Mouse (Mus musculus): ENCODE data around the gene Ddhd1.

Ddhd1 gene

DNA sequence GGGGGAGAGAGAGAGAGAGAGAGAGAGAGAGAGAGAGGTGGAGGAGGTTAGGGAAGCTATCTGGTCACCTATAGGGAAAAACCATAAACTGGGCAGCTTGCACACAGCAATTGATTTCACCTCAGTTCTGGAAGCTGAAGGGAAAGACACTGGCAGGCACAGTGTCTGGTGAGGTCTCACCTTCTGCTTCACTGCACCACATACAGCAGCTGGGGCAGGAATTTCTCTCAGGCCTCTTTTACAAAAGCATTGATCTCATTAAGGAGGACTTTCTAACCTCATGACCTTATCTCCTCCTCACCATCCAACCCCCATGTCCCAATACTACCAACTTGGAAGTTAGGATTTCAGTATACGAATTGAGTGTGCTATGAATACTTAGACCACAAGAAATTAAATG is 13.2 kb downstream of the Ddhd1 start:
- no peak for DNase-seq (ENCODE audit: low read depth, low spot score)

- DNase-seq (ENCODE audit: low read depth, low spot score), result no peak
These were observed 13.7 kb downstream of the Ddhd1 start for GRCm38 (mm10) chr14:45644202-45644601.

DNA sequence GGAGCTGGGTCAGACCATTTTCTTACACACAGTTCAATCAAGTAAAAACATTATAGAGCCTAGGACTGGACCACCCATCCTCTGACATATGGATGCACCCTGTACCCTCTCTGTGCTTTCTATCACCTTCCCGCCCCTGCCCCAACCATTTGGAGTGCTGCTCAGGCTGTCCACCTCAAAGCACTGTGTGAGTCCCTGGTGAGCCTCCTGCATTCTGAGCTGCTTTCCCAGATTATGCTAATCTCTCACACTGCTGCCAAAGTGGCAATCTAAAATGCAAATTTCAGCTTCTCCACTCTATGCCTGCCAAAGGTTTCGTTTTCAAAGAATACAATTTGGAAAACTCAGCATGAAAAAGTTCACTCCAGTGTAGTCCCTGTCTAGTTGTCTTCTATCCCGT is 14.5 kb downstream of the Ddhd1 start:
- no peak for DNase-seq (ENCODE audit: low read depth, low spot score)

- no peak for DNase-seq (ENCODE audit: low read depth, low spot score)
These were observed 15.1 kb downstream of the Ddhd1 start for GRCm38 (mm10) chr14:45642795-45643194.

DNA sequence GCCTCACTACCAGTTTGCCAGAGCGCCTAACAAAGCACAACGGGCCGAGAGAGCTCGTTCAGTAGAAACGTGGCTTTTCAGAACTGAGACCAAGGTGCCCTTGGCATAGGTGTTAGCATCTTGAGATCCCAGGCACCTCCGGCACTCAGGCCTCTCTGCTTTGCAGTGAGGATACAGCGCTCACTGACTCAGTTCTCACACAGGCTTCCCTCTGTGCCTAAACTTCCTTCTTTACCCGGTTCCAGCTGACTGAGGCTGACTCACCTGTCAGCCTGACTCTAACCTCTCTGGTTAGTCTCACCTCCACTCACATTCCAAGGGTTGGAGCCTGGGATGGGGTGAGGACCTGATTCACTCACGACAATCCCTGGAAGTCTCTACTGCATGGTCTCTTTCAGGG is 15.7 kb downstream of the Ddhd1 start:
- no peak for DNase-seq (ENCODE audit: low read depth, low spot score)

- no peak for DNase-seq (ENCODE audit: low read depth, low spot score)
These were observed 19.2 kb downstream of the Ddhd1 start for GRCm38 (mm10) chr14:45638717-45639116.

- no peak for DNase-seq (ENCODE audit: low read depth, low spot score)
These were observed 22.4 kb downstream of the Ddhd1 start for GRCm38 (mm10) chr14:45635496-45635895.

DNA sequence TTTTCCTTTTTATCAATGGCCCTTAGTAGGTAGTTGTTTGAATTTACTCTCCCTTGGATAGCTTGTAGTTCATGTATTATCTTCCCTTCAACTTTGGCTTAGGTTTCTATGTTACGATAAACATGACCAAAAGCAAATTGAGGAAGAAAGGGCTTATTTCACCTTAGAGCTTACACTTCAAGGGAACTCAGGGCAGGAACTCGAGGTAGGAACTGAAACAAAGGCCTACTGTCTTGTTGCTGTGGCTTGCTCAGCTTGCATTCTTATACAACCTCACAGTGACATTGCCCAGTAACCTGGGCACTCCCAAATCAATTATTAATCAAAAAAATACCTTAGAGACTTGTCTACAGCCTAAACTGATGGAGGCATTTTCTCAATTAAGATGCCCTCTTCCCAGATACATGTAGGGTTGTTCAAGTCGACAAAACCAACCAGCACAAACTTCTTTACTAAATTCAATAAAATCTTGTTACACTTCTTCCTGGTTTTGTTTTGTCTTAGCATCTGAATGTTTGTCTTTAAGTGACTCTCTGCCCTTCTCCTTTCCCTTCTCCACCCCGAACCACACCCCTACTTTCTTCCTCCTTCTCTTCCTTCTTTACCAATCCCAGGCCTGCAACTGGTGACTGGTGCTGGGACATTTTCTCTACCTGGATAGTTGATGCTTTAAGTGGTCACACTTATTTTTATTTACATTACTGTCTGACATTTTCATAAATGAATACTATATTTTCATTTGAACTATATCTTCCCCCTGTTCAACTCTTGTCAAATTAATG is 25.0 kb downstream of the Ddhd1 start:
- no peak for DNase-seq (ENCODE audit: low read depth, low spot score)

DNA sequence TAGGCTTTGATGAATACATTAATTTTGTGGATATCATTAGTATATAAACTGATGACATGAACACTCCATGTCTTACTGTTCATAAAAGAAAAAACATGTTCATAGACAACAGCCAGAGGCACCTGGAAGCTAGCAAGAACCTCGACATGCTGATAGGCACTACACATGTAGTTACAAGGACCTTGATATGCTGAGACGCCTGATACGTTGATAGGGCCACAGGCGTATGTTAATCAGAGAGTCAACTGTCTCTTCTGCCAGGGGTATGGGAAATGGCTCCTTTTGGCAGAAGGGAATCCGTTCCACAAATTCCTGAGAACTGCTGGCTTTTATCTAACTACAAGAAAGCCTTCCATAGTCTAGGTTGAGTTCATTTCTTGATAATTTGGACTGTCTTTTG is 27.4 kb downstream of the Ddhd1 start:
- no peak for DNase-seq (ENCODE audit: low read depth, low spot score)

- DNase-seq (ENCODE audit: low read depth, low spot score), result no peak
These were observed 28.0 kb downstream of the Ddhd1 start for GRCm38 (mm10) chr14:45629938-45630337.

DNA sequence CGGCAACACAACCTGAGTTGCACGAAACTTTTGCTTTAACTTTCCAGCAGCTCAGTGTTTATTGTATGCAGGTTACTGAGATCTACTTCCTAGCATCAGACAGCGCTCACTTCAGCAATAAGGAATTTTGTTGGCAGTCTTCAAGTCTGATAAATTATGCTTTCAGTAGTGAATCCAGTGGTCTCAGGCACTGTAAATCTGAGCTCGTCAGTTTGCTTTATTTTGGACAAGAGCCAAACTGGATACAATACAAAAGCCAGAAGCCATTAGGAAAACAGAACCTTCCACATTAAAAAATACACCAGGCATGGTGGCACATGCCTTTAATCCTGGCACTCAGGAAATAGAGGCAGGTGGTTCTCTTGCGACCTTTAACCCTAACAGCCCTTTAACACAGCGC is 39.6 kb downstream of the Ddhd1 start:
- DNase-seq (ENCODE audit: low read depth, low spot score), result no peak

- DNase-seq (ENCODE audit: low read depth, low spot score), result no peak
These were observed 41.4 kb downstream of the Ddhd1 start for GRCm38 (mm10) chr14:45616526-45616925.

DNA sequence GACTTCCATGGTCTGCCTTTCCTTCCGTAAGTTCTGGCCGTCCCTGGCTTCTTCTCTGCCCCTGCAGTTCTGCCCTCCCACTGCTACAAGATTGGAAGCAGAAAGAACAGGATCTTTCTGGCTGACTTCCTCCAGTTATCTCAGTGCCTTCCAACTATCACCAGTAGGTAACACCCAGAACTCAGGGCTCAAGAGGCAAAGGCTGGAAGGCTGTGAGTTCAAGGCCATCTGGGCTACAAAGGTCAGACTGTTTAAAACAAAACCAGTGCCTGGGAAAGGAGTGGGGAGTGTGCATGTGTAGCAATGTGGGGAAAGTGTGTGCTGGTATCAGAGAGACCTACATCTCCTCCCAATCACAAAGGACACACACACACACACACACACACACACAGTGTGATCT is 42.2 kb downstream of the Ddhd1 start:
- DNase-seq (ENCODE audit: low read depth, low spot score), result no peak

GRCm38 (mm10) chr14:45614822-45615221 is 43.1 kb downstream of the Ddhd1 start:
- DNase-seq (ENCODE audit: low read depth, low spot score), result no peak

GRCm38 (mm10) chr14:45614406-45614805 is 43.5 kb downstream of the Ddhd1 start:
- DNase-seq (ENCODE audit: low read depth, low spot score), result no peak

GRCm38 (mm10) chr14:45611654-45612053 is 46.3 kb downstream of the Ddhd1 start:
- no peak for DNase-seq (ENCODE audit: low read depth, low spot score)

GRCm38 (mm10) chr14:45602002-45602401 is 55.9 kb downstream of the Ddhd1 start:
- no peak for DNase-seq (ENCODE audit: low read depth, low spot score)

GRCm38 (mm10) chr14:45600587-45600986 is 57.4 kb downstream of the Ddhd1 start:
- DNase-seq (ENCODE audit: low read depth, low spot score), result no peak

DNA sequence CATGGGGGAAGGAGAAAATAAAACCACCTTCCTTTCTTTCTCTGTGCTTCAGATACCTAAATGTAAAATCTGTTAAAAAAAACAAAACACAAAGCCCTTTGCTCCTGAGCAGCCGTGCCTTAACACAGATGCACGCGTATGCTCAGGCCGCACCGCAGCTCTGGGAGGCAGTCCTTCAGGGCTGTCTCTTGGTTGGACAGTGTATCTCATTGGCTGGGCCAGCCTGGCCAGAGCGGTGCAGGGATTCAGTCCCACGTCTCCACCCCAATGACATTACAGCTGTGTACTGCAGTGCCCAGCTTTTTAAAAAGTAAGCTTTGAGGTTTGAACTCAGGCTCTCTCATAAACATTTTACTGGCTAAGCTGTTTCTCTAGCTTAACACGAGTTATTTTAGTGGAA is 60.1 kb downstream of the Ddhd1 start:
- DNase-seq (ENCODE audit: low read depth, low spot score), result no peak

DNA sequence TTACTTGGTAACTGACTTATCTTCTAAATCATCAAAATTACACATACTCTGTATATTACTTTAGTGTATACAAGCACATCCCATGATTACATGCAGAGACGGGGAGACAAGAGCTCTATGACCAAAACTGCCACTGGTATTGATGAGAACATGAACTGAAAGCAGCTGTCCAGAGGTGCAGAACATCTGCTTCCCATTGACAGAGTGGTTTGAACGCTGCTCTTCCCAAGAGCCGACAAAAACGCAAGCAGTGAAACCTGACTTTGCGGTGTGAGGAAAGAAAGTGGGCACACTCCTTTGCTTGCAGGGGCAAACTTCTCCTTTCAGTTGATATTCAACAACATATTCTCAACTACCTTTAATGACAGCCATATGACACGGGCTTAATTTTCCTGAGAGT is 64.7 kb downstream of the Ddhd1 start:
- no peak for DNase-seq (ENCODE audit: low read depth, low spot score)

DNA sequence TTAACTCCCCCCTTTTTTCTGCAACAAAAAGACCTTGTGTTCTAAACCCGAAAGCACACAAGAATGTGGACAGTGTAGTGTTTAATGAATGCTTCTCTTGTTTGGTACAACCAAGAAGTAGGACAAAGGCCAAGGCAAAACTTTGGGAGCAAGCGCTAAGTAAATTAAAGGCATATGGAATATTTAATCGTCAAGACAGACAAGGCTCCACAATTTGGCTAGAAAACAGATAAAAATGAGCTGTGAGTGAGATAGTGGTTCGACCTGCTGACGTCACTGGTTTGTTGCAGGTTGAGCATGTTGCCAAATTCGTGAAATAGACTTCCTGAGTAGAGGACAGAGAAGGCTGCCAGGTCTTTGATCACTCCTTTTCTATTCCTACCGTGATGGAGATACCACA is 69.5 kb downstream of the Ddhd1 start:
- no peak for DNase-seq (ENCODE audit: low read depth, low spot score)

GRCm38 (mm10) chr14:45587536-45587935 is 70.4 kb downstream of the Ddhd1 start:
- no peak for DNase-seq (ENCODE audit: low read depth, low spot score)

GRCm38 (mm10) chr14:45583494-45584027 is 74.4 kb downstream of the Ddhd1 start:
- no peak for DNase-seq (ENCODE audit: low read depth, low spot score)
